Mouse (Mus musculus) hindbrain, postnatal 0 days (tissue): ENCODE data around the gene Cntfr. TPM values are rescaled to one million over a fixed set of nuclear protein-coding genes. Genes with fewer than 3 reads are reported as not detected.

ENCODE experiments used
- ATAC-seq: fragments of 200-750 bp; cut with Nextera tagmentation; 2 replicates; pipeline ENCODE4 v1.8.0; 2017; ENCODE audit warnings: mild to moderate bottlenecking, moderate TSS enrichment, moderate library complexity
- DNase-seq: peaks from one replicate; pipeline ENCODE4 v3.0.0-alpha.2; 2015; ENCODE audit warnings: low spot score
- H3K27ac ChIP-seq: fragments of 300-500 bp; sonication (generic); 2 replicates; pipeline ENCODE4 v1.5.1; 2014; ENCODE audit warnings: mild to moderate bottlenecking
- H3K27me3 ChIP-seq: fragments of 300-500 bp; sonication (generic); 2 replicates; pipeline ENCODE4 v1.6.1; 2014; ENCODE audit warnings: low read length, mixed read lengths; ENCODE audit not compliant: insufficient read depth
- H3K36me3 ChIP-seq: fragments of 300-500 bp; sonication (generic); 2 replicates; pipeline ENCODE4 v1.6.1; 2014; ENCODE audit warnings: low read length, mixed read lengths; ENCODE audit not compliant: insufficient read depth
- H3K4me1 ChIP-seq: fragments of 300-500 bp; sonication (generic); 2 replicates; pipeline ENCODE4 v1.6.1; 2014; ENCODE audit warnings: antibody characterized with exemption, low read length, mixed read lengths; ENCODE audit not compliant: insufficient read depth
- H3K4me2 ChIP-seq: fragments of 300-500 bp; sonication (generic); 2 replicates; pipeline ENCODE4 v1.6.1; 2014; ENCODE audit warnings: low read depth, mild to moderate bottlenecking, low read length, moderate library complexity, mixed read lengths
- H3K4me3 ChIP-seq: fragments of 300-500 bp; sonication (generic); 2 replicates; pipeline ENCODE4 v1.5.1; 2014; ENCODE audit warnings: low read length
- H3K9ac ChIP-seq: fragments of 300-500 bp; sonication (generic); replicated peaks from 2 replicates; pipeline ENCODE4 v1.6.1; 2014; ENCODE audit warnings: mild to moderate bottlenecking, low read length, moderate library complexity, mixed read lengths
- H3K9me3 ChIP-seq: fragments of 300-500 bp; sonication (generic); 2 replicates; pipeline ENCODE4 v1.6.1; 2016; ENCODE audit warnings: low read length, mixed read lengths
- CTCF ChIP-seq: IDR thresholded peaks from 2 replicates; pipeline ENCODE4 v1.5.1; 2016; ENCODE audit warnings: antibody characterized with exemption, control low read depth, low read depth
- WGBS: fragments of 180-500 bp; shearing (Covaris S2); extraction: QIAGEN DNeasy Blood & Tissue Kit; methylation state at CpG from one replicate; pipeline ENCODE4 v1.1.7; 2014; 5-methylcytosine and 5-hydroxymethylcytosine counted together
- polyA plus RNA-seq: library from polyadenylated mRNA; unstranded; fragments of >200 nt; fragmentation: Nextera tagmentation; extraction: Ambion mirVana; gene quantifications from 2 replicates; pipeline ENCODE4 v1.2.1, GENCODE M21; 2015
- total RNA-seq: library from RNA; depleted of rRNA; stranded (reverse); fragments of >200 nt; gene quantifications from 2 replicates; pipeline ENCODE4 v1.2.3, GENCODE M21; 2014; rRNA removed

The Cntfr gene
- total and polyA plus RNA-seq, 2 experiments from 2014 or later = 22.1 to 61.9 TPM

DNA sequence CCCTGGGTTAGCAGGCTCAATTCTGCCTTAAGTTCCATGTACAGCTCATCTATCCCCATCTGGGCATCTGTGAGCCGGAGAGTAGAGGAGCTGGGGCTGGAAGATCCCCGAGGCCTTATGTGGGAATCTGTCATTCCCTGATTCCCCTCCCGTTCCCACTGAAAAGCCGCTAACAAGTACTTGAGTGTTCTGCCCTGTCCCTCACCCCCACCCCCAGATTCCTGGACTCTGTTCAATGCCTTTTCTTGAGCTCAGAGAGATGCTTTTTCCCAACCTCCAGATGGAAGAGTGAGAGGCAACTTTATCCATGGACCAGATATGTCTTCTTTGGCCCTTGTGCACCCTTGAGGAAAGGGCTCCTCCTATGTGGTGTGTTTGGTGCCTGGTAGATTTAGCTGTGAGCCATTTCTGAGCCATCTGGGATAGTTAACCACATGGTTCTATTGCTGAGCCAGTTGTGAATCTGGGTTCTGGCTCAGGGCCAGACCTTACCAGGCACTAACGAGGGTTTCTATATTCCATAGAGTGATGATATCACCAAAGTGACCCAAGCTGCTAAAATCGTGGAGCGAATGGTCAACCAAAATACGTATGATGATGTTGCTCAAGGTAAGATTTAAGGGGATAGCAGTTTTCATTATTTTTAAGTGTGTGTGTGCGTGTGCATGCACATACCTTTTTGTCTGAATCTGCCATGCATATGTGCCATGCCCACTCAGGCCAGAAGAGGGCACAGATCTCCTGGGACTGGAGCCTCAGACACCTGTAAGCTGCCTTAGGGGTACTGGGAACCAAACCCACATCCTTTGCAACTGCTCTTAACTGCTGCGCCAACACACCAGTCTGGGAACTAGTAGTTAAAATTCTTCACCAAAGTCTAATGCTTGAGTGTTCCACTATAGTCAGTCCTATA lies 87.0 kb downstream of the Cntfr start:
- Histone ChIP-seq H3K9me3 (no peaks in the 10 kb centered on the region), H3K9ac (no peak overlapping the region), H3K27me3 (no peaks in the 10 kb centered on the region), H3K4me2 (no peak overlapping the region), H3K4me1 (peaks cover 7% of the 10 kb centered on the region), H3K4me3 (no peak overlapping the region), H3K27ac (no peak overlapping the region), H3K36me3 (no peaks in the 10 kb centered on the region)
- 61% methylated on average over 10 of the region's 10 CpGs for WGBS
- ATAC-seq = no peak
- DNase-seq = no peak
- TF ChIP-seq CTCF = peak; percentile 53

Other genes with a start within 250 kb of the Cntfr start
- 4.2 and 4.8 TPM in 2 replicates for gene Kif24, start 232.2 kb downstream of the Cntfr start, total RNA-seq
- gene Kif24, start 232.2 kb downstream of the Cntfr start, polyA plus RNA-seq = 2.3 and 2.7 TPM in 2 replicates
- 29.2 and 40.7 TPM in 2 replicates for gene Nudt2, start 231.9 kb downstream of the Cntfr start, total RNA-seq
- 68.6 and 71.6 TPM in 2 replicates for gene Nudt2, start 231.9 kb downstream of the Cntfr start, polyA plus RNA-seq
- gene AI464131, start 194.0 kb downstream of the Cntfr start, total RNA-seq = 62.4 and 69.9 TPM in 2 replicates
- gene AI464131, start 194.0 kb downstream of the Cntfr start, polyA plus RNA-seq = 22.0 and 22.9 TPM in 2 replicates
- gene 1110017D15Rik, start 179.8 kb downstream of the Cntfr start, total RNA-seq = 2.3 and 9.9 TPM in 2 replicates
- gene 1110017D15Rik, start 179.8 kb downstream of the Cntfr start, polyA plus RNA-seq = 19.9 and 21.4 TPM in 2 replicates
- gene Fam219a, start 127.6 kb downstream of the Cntfr start, total RNA-seq = 136 and 193 TPM in 2 replicates
- gene Fam219a, start 127.6 kb downstream of the Cntfr start, polyA plus RNA-seq = 17.7 and 21.2 TPM in 2 replicates
- 3.6 and 4.5 TPM in 2 replicates for gene Dnaic1, start 127.3 kb downstream of the Cntfr start, total RNA-seq
- 3.0 and 4.8 TPM in 2 replicates for gene Dnaic1, start 127.3 kb downstream of the Cntfr start, polyA plus RNA-seq
- gene Enho, start 56.8 kb downstream of the Cntfr start, total RNA-seq = 179 and 205 TPM in 2 replicates
- 139 and 141 TPM in 2 replicates for gene Enho, start 56.8 kb downstream of the Cntfr start, polyA plus RNA-seq
- 24.4 and 41.9 TPM in 2 replicates for gene Il11ra1, start 2.9 kb upstream of the Cntfr start, total RNA-seq
- gene Il11ra1, start 2.9 kb upstream of the Cntfr start, polyA plus RNA-seq = 47.4 and 49.8 TPM in 2 replicates
- 35.0 and 42.2 TPM in 2 replicates for gene Rpp25l, start 16.4 kb upstream of the Cntfr start, total RNA-seq
- 47.3 and 48.3 TPM in 2 replicates for gene Rpp25l, start 16.4 kb upstream of the Cntfr start, polyA plus RNA-seq
- 145 and 147 TPM in 2 replicates for gene Dctn3, start 26.1 kb upstream of the Cntfr start, total RNA-seq
- 306 and 316 TPM in 2 replicates for gene Dctn3, start 26.1 kb upstream of the Cntfr start, polyA plus RNA-seq
- gene Arid3c, start 34.1 kb upstream of the Cntfr start, total RNA-seq = 0.22 and 2.1 TPM in 2 replicates
- 0.68 and 0.99 TPM in 2 replicates for gene Arid3c, start 34.1 kb upstream of the Cntfr start, polyA plus RNA-seq
- 77.6 and 87.8 TPM in 2 replicates for gene Galt, start 58.1 kb upstream of the Cntfr start, total RNA-seq
- 55.5 and 55.9 TPM in 2 replicates for gene Galt, start 58.1 kb upstream of the Cntfr start, polyA plus RNA-seq
- 95.9 and 108 TPM in 2 replicates for gene Sigmar1, start 59.1 kb upstream of the Cntfr start, total RNA-seq
- 61.3 and 61.9 TPM in 2 replicates for gene Sigmar1, start 59.1 kb upstream of the Cntfr start, polyA plus RNA-seq
- gene Ccl27a, start 77.2 kb upstream of the Cntfr start, total RNA-seq = 148 and 223 TPM in 2 replicates
- 289 and 292 TPM in 2 replicates for gene Ccl27a, start 77.2 kb upstream of the Cntfr start, polyA plus RNA-seq
- gene Gm21541, start 206.5 kb upstream of the Cntfr start, total RNA-seq = not detected in 2 replicates
- gene Gm21541, start 206.5 kb upstream of the Cntfr start, polyA plus RNA-seq = not detected in 2 replicates
- gene Gm20878, start 244.5 kb upstream of the Cntfr start, total RNA-seq = 3.6 and 23.1 TPM in 2 replicates
- gene Gm20878, start 244.5 kb upstream of the Cntfr start, polyA plus RNA-seq = 9.6 and 10.7 TPM in 2 replicates